Mouse (Mus musculus) heart, adult 9 months (tissue): ENCODE measurements at regions not wholly inside any gene's neighbourhood (a gene's known extent, or its start where the extent isn't known, plus 50 kb on each side); places are given as distances from the start of the nearest gene placed in this dataset.

Experiments used
- DNase-seq, 2 experiments: peaks; one replicate each; pipeline ENCODE4 v3.0.0; 2022; ENCODE audit warnings: low spot score in 2 of 2

GRCm38 (mm10) chr4:100616161-100616915, 137.7 kb downstream of the Ube2u start:
- no peak for DNase-seq

- DNase-seq = no peak
Observed at GRCm38 (mm10) chr4:100616916-100617488, 138.4 kb downstream of the Ube2u start.

- DNase-seq = no peak
Observed at GRCm38 (mm10) chr4:100624656-100625055, 146.0 kb downstream of the Ube2u start.

GRCm38 (mm10) chr4:100626551-100626950, 147.9 kb downstream of the Ube2u start:
- no peak for DNase-seq

GRCm38 (mm10) chr4:100634388-100634787, 142.1 kb upstream of the Cachd1 start:
- DNase-seq = no peak

- no peak for DNase-seq
Observed at GRCm38 (mm10) chr4:100637597-100637996, 138.9 kb upstream of the Cachd1 start.

DNA sequence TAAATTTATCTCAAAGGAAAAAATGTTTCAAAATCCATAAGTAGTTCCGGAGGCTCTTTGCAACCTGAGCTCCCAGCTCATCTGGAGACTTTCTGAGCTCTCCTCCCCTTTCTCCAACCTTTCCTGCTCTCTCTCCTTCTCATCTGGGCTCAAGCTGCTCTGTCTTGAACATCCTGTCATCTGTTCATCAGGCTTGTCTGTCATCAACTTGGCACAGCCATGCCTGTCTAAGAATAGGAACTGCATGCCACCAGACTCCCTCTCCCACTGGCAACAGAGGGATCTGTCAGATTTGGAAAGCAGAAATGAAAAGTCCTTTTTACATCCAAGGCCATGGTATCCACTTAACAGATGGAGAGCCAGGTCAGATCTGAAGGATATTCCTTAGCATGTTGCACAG, 115.3 kb upstream of the Cachd1 start:
- peak; percentile 5 to 39 for DNase-seq

GRCm38 (mm10) chr4:100664619-100665264, 111.7 kb upstream of the Cachd1 start:
- DNase-seq = no peak

- DNase-seq = no peak
Observed at GRCm38 (mm10) chr4:100670553-100670952, 105.9 kb upstream of the Cachd1 start.

GRCm38 (mm10) chr4:100674916-100675315, 101.6 kb upstream of the Cachd1 start:
- no peak for DNase-seq

GRCm38 (mm10) chr4:100683757-100684156, 92.7 kb upstream of the Cachd1 start:
- DNase-seq = no peak

DNA sequence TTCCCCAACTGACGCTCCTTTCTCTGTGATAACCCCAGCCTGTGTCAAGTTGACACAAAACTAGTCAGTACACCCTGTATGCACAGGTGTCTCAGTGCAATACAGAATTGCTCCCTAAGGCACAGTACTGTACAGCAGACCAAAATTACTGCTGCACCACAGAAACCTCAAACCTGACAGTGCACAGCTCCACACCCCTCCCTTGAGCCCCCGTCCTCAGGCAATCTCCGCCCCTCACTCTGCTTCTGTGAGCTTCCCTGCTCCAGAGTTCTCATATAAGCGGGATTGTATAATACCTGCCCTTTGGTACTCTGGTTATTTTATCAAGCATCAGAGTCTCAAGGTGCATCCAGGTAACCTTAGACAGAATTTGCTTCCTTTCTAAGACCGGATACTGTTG, 76.5 kb upstream of the Cachd1 start:
- no peak for DNase-seq

- no peak for DNase-seq
Observed at GRCm38 (mm10) chr4:100700418-100700817, 76.1 kb upstream of the Cachd1 start.

DNA sequence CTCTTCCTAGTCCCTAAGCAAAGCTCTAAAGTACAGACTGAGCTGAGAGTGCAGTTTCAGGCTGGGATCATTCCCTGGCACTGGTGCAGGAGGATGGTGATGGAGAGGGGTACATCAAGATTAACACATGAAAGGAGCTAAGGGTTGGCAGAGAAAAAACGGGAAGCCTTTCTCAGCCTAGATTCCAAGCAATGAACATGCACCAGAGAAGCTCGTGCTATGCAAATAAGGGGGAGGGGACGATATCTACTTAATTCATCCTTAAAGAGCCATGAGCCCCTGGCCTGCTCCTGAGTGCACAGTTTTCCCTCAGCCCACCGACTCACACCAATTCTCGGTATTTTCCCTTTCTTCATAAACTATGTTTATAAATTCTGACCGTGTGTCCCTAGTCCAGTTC, 70.5 kb upstream of the Cachd1 start:
- no peak for DNase-seq

GRCm38 (mm10) chr4:100707125-100707524, 69.3 kb upstream of the Cachd1 start:
- no peak for DNase-seq

- DNase-seq = no peak
Observed at GRCm38 (mm10) chr4:100708247-100708646, 68.2 kb upstream of the Cachd1 start.

- no peak for DNase-seq
Observed at GRCm38 (mm10) chr4:100714240-100714639, 62.2 kb upstream of the Cachd1 start.

DNA sequence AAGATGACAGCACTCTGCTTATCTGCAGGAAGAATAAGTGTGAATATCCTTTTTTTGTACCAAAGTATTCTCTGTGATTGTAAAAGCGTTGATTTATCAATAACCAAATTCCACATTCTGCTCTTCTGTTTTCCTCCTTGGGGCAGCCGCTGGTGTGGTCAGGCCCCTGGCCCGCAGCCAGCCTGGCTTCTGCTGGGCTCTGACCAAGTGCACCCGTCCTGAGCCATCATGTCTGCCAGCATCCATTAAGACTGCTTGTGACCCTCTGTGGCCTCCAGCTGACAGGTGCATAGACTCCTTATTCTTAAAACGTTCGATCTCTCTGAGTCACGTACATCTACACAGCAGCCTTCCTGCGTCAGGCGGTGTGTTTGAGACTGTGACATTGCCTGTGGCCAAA, 58.9 kb upstream of the Cachd1 start:
- DNase-seq = no peak

- no peak for DNase-seq
Observed at GRCm38 (mm10) chr4:100722532-100722931, 53.9 kb upstream of the Cachd1 start.

DNA sequence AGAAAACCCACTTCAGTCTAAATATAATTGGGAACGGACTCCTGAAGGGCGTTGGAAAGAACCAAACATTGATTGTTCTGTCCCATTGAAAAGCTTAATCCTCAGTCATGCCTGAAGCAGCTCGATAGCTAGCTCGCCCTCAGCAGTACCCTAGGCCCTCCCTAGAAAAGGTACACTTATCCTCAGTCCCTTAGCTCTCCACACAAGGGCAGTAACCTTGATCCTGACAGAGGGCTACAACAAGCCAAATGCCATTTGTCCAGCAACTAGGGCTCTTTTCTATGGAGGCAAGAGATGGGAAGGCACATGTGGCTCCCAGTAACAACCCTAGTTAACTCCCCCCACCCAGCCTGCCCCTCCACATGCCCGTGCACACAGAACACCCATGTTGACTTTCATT, 53.4 kb upstream of the Cachd1 start:
- no peak for DNase-seq

DNA sequence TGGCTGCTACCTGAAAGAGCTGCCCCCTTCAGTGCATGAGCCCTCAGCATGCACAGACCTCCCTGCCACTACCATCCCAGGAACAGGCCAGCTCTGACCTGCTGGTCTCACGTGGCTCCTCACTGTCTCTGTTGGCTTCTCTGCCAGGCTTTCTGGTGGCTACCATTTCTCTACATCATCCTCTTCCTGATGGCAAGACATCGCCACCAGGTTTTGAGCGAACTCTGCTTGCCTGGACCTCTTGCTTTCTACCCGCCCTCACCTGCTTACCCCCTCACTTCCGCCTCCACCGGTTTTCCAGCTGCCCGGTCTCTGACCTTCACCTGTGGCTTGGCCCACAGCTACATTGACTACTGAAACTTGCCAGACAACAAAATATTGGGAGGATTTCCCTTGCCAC, 50.7 kb upstream of the Cachd1 start:
- no peak for DNase-seq

GRCm38 (mm10) chr4:100726496-100726895, 50.0 kb upstream of the Cachd1 start:
- no peak for DNase-seq
